Mouse (Mus musculus): Measurements from ENCODE around the gene Arhgap27. TPM values are rescaled to one million over a fixed set of nuclear protein-coding genes. Genes with fewer than 3 reads are reported as not detected.

Arhgap27 gene
- total RNA-seq, 2 experiments from 2014 or later, result 10.1 to 16.3 TPM

GRCm38 (mm10) chr11:103381505-103381904, 18.0 kb upstream of the Arhgap27 start:
- DNase-seq, result no peak

GRCm38 (mm10) chr11:103380460-103380859, 17.0 kb upstream of the Arhgap27 start:
- DNase-seq, result no peak

GRCm38 (mm10) chr11:103378341-103378740, 14.8 kb upstream of the Arhgap27 start:
- DNase-seq, result no peak

- DNase-seq, result no peak
Observed at GRCm38 (mm10) chr11:103375772-103376171, 12.3 kb upstream of the Arhgap27 start.

GRCm38 (mm10) chr11:103375258-103375657, 11.8 kb upstream of the Arhgap27 start:
- no peak for DNase-seq

- DNase-seq, result no peak
Observed at GRCm38 (mm10) chr11:103373922-103374321, 10.4 kb upstream of the Arhgap27 start.

GRCm38 (mm10) chr11:103372561-103372960, 9.1 kb upstream of the Arhgap27 start:
- DNase-seq, result no peak

GRCm38 (mm10) chr11:103372068-103372467, 8.6 kb upstream of the Arhgap27 start:
- peak; percentile 52 to 65 for DNase-seq

- DNase-seq, result peak; percentile 38 to 43
Observed at GRCm38 (mm10) chr11:103371222-103371539, 7.7 kb upstream of the Arhgap27 start.

- no peak for DNase-seq
Observed at GRCm38 (mm10) chr11:103370397-103371221, 7.1 kb upstream of the Arhgap27 start.

- no peak for DNase-seq
Observed at GRCm38 (mm10) chr11:103365530-103365929, 2.0 kb upstream of the Arhgap27 start.

- DNase-seq, result no peak
Observed at GRCm38 (mm10) chr11:103365022-103365421, 1.5 kb upstream of the Arhgap27 start.

- no peak for DNase-seq
Observed at GRCm38 (mm10) chr11:103364335-103364734, 843 bp upstream of the Arhgap27 start.

GRCm38 (mm10) chr11:103362521-103363181, 841 bp downstream of the Arhgap27 start:
- peak in 1 of 2 experiments; percentile 45 for DNase-seq

- no peak for DNase-seq
Observed at GRCm38 (mm10) chr11:103362054-103362432, 1.4 kb downstream of the Arhgap27 start.

GRCm38 (mm10) chr11:103361396-103362053, 2.0 kb downstream of the Arhgap27 start:
- DNase-seq, result no peak

GRCm38 (mm10) chr11:103360661-103361081, 2.8 kb downstream of the Arhgap27 start:
- DNase-seq, result no peak

- DNase-seq, result peak; percentile 91 to 94
Observed at GRCm38 (mm10) chr11:103359841-103360641, 3.5 kb downstream of the Arhgap27 start.

GRCm38 (mm10) chr11:103359122-103359521, 4.4 kb downstream of the Arhgap27 start:
- peak; percentile 77 to 86 for DNase-seq

GRCm38 (mm10) chr11:103358316-103358715, 5.2 kb downstream of the Arhgap27 start:
- no peak for DNase-seq

GRCm38 (mm10) chr11:103357710-103358109, 5.8 kb downstream of the Arhgap27 start:
- DNase-seq, result no peak

Data from adrenal gland, postnatal 36 days (tissue).